Mouse (Mus musculus) kidney, adult 11 months (tissue): ENCODE data around the gene Hyou1.
"Not testable (repeated sequence)": the region's sequence is repeated elsewhere in the genome, so short reads cannot be mapped to it uniquely, and the experiment has no call there.

Source experiments
- DNase-seq: peaks from one replicate; pipeline ENCODE4 v3.0.0; 2022

Hyou1 gene

DNA sequence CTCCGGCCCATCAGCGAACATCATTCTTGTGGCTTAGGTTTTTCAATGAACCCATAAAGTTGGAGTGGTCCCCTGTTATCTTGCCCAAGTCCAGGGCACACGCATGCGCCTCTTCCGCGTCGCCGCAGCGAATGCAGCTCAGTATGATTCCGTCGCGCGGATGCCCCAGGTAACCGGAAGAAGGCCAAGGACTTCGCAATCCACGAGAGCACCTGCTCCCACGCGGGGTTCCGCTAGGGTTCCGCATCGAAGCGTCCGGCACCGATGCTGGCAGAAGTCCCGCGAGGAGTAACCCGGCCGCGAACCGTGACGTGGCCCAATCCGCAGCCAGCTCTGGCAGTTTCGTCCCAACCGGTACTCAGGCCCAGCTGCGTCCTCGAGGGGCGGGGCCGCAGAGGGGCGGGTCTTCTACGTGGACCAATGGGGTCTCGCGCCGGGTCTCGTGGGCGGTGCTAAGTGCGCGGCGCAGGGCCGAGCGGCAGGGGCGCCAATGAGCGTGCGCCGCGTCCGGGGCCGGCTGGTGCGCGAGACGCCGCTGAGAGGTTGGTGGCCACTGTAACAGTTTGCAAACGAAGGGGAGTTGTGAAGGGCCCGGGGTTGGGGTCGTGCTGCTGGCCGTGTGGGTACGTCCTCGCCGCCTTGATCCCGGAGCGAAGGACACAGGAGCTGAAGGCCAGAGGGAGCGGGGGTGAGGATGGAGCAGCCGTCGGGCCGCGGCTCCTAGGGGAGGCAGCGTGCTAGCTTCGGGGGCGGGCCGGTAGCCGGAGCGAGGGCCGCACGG, at the start of gene Hyou1:
Gene Hyou1, plus strand, starts transcription at position 437 of the 781 bp plus-strand sequence.
- peak; percentile 99 for DNase-seq

DNA sequence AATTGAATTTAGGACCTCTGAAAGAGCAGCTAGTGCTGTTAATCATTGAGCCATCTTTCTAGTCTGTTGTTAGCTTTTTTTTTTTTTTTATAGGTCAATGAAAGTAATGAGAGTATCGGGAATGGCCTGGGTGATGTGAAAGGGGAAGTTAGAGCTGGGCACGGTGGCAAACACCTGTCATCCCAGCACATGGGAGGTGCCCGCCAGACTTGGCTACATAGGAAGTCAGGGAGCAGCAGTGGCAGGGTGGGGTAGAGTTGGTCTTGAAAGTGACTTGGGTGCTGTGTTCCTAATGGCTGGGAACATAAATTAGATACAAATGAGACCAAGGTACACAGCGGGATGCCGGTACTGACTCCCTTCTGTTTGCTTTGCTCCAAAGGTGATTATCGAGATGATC, 48.6 kb upstream of the Hyou1 start:
- no peak for DNase-seq

DNA sequence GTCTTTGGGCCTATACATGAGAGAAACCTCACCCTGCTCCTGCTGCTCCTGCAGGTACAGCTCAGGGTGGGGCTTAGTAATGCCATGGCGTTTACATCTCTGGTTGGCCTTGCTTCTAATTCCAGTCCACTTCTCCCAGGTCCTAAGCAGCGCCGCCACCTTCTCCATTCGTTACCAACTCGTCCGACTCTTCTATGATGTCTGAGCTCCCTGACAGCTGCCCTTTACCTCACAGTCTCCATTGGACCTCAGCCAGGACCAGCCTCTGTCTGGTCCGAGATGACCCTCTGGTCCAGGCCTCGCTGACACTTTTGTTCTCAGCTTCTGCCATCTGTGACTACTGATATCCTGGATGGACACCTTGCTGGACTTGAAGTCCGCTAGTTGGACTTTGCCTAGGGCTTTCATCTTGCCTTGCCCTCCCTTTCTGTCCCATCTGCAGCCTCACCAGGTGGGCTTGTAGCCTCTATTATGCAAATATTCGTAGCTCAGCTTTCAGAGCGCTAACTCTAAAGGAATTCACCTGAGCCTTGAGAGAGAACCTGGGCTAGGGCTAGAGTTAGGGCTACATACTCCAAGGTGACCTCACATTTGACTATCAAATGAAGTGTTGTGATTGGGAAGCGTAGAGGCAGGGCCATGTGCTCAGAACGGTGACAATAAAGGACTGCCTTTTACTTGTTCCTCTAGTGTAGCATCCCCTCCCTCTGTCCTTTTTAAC, 46.2 kb upstream of the Hyou1 start:
- DNase-seq: no peak

DNA sequence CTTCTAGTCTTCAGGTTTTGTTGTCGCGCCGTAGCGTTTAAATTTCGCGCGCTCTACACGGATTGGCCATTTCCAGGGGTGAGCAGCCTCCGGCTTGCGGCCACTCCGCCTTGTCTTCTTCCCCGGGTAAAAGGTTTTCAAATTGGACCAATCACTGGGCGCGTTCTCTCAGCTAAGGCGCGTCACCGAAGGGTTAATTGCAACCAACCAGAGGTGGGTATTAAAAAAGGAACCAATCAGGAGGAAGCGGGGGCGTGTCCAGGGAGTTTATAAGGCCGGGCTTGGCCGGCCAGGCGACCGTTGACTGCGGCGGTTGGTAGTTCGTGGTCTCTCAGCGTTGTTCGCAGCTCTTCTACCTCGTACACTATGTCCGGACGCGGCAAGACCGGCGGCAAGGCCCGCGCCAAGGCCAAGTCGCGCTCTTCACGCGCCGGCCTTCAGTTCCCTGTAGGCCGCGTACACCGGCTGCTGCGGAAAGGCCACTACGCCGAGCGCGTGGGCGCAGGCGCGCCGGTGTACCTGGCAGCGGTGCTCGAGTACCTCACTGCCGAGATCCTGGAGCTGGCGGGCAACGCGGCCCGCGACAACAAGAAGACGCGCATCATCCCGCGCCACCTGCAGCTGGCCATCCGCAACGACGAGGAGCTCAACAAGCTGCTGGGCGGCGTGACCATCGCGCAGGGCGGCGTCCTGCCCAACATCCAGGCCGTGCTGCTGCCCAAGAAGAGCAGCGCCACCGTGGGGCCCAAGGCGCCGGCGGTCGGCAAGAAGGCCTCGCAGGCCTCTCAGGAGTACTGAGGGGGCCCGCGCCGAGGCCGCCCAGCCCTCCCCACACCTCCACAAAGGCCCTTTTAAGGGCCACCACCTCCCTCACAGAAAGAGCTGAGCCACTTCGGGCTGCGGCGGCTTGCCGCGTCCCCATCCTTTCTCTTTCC, 44.6 kb upstream of the Hyou1 start, which contains the start of gene H2afx:
Gene H2afx, plus strand, starts transcription at position 299 of the 935 bp plus-strand sequence.
- DNase-seq: peak; percentile 100

DNA sequence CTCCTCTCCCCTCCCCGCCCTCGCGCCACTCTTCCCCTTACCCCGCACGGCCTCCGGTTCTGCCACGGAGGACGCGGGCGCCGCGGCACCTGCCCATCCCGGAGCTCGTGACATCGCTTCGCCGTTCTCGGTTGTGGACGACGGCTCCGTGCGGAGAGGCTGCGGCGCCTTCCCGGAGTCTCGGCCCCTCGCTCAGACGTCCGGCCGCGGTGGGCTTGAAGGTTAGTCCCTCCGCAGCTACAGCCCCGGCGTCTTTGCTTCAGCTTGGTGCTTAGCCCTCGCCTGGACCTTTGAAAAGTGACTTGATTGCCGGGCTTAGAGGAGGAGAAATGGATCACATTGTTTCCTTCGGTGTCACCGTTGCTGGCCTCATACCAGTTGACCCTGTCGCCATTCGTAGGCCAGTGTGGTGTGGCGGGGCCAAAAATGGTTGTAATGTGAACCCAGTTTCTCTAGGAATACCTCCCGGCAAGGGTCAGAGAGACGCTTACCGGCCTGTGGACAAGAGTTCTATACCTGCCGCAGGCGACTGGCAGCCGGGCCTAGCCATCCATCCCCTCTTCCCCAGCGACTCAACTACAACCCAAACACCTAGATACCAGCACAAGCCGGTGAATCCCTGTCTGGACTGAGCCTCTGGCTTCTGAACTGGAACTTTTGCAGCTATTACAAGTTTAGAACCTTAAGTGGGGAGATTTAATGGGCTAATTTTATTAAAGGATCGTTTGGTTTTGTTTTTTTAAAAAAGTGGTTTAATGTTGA, 43.8 kb upstream of the Hyou1 start:
- no peak for DNase-seq

DNA sequence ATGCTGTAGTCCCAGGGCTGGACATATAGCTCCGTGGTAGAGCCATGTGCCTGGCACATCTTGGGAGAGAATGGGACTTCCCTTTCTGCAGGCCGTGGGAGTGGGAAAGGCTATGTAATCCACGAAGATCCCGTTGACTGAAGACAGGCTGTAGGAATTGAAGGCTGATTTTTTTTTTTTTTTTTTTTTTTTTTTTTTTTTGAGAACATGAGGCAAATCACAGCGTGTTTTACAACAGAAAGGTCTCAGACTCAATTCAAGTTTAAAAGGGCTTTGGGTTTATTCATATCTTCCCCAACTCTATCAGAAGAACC, 43.2 kb upstream of the Hyou1 start:
- DNase-seq: no peak

DNA sequence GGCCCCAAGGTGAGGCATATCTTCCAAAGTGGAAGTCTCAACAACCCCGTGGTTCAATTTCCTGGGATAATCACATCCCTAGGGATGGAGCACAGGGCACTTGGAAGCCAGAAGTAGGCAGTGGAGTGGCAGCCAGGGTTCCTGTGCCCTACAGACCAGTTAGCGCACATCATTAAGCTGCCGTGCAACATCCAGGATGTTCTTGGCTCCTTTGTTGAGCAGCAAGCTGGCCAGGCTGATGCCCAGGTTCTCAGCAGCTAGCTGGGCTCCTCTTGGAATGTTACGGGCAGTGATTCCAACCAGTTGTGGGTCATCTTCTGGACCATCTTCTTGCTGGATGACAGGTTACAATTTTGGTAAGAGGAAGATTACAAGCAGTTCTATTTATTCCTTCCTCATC, 42.8 kb upstream of the Hyou1 start:
- not testable (repeated sequence) for DNase-seq

DNA sequence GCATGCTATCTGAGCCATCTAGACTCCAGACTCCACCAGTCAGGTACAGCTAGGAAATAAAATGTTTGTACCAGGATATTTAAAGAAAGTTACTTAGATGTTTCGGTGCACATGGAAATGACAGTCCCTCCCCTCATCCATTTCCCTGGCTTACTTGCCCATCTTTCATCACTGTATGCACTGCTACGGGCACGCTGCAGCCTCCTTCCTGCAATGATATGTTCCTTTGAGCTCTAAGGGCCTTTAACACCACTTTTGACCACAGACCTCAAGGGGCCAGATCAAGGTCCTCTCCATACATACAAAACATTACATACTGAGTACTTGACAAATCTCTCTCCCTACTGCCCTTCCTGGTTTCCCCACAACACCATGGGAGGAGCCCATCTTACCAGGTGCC, 42.3 kb upstream of the Hyou1 start:
- DNase-seq: no peak

DNA sequence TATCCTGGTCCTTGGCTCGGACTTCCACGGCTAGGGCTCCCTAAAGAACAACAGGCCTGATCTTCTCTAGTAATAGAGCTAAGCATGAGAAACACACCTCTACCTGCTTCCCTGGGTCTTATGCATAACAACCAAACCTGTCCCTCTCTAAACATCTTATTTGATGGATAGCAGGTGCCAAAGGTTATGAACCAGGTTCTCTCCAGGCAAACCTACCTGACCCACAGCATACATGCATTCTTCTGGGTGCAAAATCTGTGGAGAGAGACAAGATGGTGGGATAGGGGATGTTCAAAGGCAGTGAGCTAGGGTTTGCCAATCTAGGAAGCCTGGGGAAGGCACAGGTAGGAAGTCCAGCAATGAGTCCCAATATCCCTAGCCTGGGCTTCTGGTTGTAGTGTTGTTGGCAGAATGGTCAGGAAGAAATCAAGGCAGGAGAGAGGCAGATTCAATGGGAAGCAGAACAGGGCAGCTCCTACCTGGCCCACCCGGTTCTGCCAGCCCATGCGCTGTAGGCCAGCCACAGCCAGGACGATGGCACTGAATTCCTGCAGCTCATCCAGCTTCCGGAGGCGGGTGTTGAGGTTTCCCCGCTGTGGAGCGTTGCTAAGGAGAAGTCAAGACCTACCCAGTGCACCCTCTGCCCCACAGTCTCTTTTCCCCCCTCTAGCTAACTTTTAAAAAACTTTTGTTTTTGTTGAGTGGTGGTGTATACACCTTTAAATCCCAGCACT, 41.7 kb upstream of the Hyou1 start:
- no peak for DNase-seq

DNA sequence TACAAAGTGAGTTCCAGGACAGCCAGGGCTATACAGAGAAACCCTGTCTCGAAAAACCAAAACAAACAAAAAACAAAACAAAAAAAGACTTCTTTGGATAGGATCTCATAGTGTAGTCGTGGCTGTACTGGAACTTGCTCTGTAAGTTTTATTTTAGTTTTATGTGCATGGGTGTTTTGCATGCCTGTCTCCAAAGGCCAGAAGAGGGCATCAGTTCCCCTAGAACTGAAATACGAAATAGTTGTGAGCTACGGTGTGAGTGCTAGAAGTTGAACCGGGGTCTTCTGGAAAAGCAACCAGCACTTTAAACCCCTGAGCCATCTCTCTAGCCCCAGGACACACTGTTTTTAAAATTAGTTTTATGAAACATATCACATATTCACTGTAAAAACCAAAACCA, 40.7 kb upstream of the Hyou1 start:
- DNase-seq: no peak

DNA sequence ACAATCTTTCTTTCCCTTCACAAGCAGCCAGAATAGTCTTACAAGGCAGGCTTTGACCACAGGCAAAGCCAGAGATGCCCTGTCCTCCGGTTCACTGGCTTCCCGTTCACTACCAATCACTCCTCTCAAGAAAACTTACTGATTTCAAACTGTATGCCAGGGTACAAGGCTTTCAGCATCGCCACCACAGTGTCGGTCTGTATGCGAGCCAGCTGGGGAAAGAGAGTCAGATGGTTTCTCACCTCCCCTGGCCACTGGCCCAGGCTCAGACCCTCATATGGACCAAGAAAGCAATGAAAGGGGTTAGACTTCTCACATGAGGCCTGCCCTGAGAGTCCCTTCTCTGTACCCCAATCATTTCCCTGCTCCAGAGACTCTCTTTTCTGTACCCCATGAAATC, 37.8 kb upstream of the Hyou1 start:
- DNase-seq: no peak

DNA sequence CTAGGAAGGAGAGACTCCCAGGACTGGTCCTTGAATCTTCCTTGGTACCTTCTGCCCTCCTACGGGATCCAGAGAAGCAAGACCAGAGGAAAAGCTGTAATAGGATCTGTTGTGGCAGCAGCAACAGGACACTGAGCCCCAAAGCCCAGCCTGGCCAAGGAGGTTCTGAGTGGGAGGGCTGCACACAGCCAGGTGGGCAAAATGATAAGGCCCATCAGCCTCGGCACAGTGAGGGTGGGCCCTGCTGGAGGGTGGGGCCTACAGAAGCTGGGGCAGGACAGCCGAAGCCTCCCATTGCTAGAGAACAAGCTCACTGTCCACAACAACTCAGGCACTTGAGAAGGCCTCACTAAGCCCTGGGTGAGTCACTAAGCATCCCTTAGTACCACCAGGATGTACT, 37.1 kb upstream of the Hyou1 start:
- DNase-seq: no peak

DNA sequence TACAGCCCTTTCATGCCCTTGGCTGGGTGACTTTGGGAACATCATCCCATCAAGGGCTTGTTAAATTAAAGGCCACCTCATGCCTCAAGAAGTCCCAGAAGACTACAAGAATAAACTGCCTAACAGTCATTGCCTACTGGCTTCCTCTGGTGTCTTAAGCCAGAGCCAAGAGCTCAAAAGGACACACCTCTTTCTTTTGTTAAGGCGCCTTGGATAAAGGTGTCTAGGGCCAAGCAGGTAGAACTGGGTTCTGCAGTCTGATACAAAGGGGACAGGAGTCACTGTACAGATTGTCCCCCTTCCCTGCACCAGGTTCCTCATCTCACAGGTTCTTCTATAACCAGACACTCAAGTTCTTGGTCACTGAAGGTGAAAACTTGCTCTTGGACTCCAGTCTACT, 36.7 kb upstream of the Hyou1 start:
- DNase-seq: no peak

DNA sequence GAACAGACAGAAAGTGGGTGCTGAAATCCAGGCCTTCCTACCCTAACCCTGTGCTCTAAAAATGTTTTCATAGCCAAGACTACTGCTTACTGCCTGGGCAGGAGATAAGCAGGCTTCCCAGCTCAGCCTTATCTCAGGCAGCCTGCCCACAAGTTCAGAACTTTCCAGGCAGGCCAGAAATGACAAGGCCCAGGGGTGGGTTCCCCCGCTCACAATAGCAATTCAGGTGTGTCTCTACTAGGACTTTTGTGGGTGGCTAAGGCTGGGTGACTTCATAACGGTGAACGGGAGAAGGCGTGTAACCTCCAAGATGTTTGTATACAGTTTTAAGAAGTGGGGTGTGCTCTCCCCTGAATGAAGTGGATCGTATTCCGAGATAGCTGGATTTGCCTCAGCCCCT, 36.0 kb upstream of the Hyou1 start:
- no peak for DNase-seq

DNA sequence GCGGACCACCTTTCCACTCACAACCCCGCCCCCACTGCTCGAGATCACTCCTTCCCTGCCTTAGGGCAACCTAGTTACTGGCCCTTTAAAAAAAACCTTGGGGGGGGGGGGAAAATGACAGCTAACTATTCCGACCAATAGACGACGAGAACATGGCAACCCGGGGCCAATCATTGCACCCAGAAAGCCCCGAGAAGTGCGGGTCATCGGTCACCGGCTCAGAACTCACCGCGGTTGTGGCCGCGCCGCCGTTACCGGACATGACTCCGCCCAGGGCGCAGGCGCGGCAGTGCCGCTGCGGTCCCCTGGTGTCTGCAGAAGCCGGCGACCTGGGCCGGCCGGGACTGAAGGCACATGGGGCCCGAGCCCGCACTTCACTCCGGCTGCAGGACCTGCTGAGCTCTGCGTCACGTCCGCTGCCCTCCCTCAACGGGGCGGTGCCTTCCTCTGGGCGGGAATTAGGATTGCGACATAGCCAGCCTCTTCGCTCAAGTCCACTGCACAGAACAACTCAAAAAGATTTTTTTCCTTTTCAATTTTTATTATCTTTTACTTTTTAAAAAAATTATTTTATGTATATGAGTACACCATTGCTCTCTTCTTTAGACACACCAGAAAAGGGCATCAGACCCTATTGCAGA, 35.4 kb upstream of the Hyou1 start, which contains the start of gene Hmbs:
Gene Hmbs, minus strand, starts transcription at position 448 of the 641 bp plus-strand sequence.
- DNase-seq: peak; percentile 91

DNA sequence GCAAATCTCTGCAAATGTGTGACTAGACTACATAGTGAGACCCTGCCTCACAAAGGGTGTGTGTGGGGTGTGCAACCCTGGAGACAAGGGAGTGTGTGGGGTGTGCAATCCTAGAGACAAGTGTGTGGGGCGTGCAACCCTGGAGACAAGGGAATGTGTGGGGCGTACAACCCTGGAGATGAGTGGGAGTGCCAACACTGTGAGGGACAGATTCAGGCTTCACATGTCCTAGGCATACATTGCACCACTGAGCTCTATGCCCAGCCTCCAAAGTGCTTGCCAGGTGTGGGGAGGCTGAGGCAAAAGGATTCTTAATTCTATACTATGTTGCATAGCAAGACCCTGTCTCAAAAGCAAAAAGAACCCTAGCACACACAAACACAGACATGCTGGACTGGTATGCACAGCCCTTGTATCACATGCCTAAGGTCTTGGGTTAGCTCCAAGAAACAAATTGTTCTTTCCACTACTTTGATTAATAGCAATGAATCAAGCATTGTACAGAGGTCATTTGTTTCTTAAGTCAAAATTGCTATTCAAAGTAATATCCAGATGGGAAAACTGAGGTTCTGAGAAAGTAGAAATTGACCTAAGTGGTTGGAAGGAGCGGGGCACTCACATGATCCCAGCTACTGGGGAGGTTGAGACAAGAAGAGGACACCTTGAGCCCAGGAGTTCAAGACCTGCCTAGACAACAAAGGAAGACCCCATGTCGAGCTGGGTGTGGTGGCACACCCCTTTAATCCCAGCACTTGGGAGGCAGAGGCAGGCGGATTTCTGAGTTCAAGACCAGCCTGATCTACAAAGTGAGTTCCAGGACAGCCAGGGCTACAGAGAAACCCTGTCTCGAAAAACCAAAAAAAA, 33.5 kb upstream of the Hyou1 start:
- no peak for DNase-seq

DNA sequence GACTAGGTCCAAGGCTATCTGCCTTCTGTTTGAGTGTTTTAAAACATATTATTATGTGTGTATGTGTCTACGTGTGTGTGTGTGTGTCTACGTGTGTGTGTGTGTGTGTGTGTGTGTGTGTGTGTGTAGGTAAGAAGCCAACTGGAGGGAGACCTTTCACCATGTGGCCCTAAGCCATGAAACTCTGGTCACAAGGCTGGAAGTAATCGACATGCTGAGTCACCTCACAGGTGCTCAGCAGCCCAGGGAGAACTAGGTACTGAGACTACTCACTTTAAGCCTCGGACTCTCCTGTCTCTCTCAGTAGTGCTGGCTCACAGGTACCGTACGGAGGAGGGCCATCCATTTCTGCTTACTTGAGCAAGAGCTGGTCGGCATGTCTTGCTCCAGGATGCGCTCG, 32.1 kb upstream of the Hyou1 start:
- DNase-seq: no peak

DNA sequence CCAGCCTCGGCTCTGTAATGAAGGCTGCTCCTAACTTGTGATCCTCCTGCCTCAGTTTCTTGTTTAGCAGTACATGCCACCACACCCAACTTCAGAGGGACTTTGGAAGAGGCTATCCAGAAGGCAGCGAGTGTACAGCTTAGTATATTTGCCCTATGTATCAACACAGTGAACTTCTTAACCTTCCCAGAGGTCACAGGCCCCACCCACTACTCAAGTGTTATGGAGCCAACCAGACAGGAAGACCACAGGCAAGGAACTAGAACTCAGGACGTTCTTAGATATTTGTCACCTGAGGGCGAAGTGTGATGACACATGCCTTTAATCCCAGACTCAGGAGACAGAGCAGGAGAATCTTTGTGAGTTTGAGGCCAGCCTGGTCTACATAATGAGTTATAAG, 31.7 kb upstream of the Hyou1 start:
- no peak for DNase-seq

DNA sequence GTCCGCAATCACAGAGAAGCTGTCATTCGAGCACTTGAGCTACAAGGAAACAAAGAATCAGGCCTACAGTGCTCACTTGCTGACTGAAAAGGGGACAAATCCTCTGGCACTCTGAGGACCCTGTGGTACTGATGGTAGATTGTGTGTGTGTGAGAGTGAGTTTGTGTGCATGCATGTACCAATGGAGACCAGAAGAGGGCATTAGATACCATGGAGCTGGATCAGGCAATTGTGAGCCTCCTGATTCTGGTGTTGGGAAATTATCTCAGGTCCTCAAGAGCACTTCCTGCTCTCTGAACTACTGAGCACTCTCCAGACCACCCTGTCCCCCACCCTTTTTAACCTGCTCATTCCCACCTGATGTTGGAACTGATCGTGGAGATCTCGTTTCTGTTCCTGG, 30.7 kb upstream of the Hyou1 start:
- DNase-seq: no peak

DNA sequence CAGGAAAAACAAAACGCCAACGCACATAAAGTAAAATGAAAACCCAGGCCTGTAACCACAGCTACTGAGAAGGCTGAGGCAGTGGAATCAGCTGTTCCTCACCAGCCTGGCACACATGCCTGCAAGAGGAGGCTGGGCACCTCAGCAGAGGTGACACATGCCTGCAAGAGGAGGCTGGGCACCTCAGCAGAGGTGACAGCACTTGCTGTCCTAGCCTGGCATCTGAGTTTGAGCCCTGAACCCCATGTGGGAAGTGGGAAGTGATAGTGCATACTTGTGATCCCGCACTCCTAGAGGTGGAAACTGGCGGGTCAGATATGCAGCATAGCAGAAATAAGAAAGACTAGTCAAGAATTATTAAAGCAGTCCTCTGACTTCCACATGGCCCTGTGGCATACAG, 27.9 kb upstream of the Hyou1 start:
- no peak for DNase-seq
